Mouse (Mus musculus) midbrain, postnatal 0 days (tissue): ENCODE results near the gene Prr32. TPM values are rescaled to one million over a fixed set of nuclear protein-coding genes. Genes with fewer than 3 reads are reported as not detected.

Experiments
- ATAC-seq: fragments of 200-750 bp; cut with Nextera tagmentation; 2 replicates; pipeline ENCODE4 v1.8.0; 2017; ENCODE audit warnings: moderate number of reproducible peaks, mild to moderate bottlenecking, moderate TSS enrichment, moderate library complexity; ENCODE audit not compliant: low FRiP score
- DNase-seq: peaks from one replicate; pipeline ENCODE4 v3.0.0-alpha.2; 2015; ENCODE audit warnings: low spot score
- H3K27ac ChIP-seq: fragments of 300-500 bp; sonication (generic); 2 replicates; pipeline ENCODE4 v1.5.1; 2014; ENCODE audit warnings: low read depth, mild to moderate bottlenecking, low read length, mixed read lengths
- H3K27me3 ChIP-seq: fragments of 300-500 bp; sonication (generic); 2 replicates; pipeline ENCODE4 v1.6.1; 2014; ENCODE audit warnings: low read length, control low read depth, mixed read lengths; ENCODE audit not compliant: insufficient read depth
- H3K36me3 ChIP-seq: fragments of 300-500 bp; sonication (generic); 2 replicates; pipeline ENCODE4 v1.6.1; 2014; ENCODE audit warnings: low read length, control low read depth, mixed read lengths; ENCODE audit not compliant: insufficient read depth
- H3K4me1 ChIP-seq: fragments of 300-500 bp; sonication (generic); 2 replicates; pipeline ENCODE4 v1.6.1; 2014; ENCODE audit warnings: mild to moderate bottlenecking, control low read depth, antibody characterized with exemption, low read length, mixed read lengths; ENCODE audit not compliant: insufficient read depth
- H3K4me2 ChIP-seq: fragments of 300-500 bp; sonication (generic); 2 replicates; pipeline ENCODE4 v1.6.1; 2014; ENCODE audit warnings: low read depth, mild to moderate bottlenecking, low read length, mixed read lengths; ENCODE audit not compliant: poor library complexity, severe bottlenecking
- H3K4me3 ChIP-seq: fragments of 300-500 bp; sonication (generic); 2 replicates; pipeline ENCODE4 v1.5.1; 2014; ENCODE audit warnings: low read depth, mild to moderate bottlenecking, low read length, moderate library complexity
- H3K9ac ChIP-seq: fragments of 300-500 bp; sonication (generic); replicated peaks from 2 replicates; pipeline ENCODE4 v1.6.1; 2014; ENCODE audit warnings: mild to moderate bottlenecking, low read length, moderate library complexity, mixed read lengths; ENCODE audit not compliant: poor library complexity, severe bottlenecking
- H3K9me3 ChIP-seq: fragments of 300-500 bp; sonication (generic); 2 replicates; pipeline ENCODE4 v1.6.1; 2016; ENCODE audit warnings: low read length, control low read depth
- CTCF ChIP-seq: IDR thresholded peaks from 2 replicates; pipeline ENCODE4 v1.5.1; 2016; ENCODE audit warnings: antibody characterized with exemption, mild to moderate bottlenecking
- WGBS: fragments of 180-500 bp; shearing (Covaris S2); extraction: QIAGEN DNeasy Blood & Tissue Kit; methylation state at CpG from one replicate; pipeline ENCODE4 v1.1.7; 2014; 5-methylcytosine and 5-hydroxymethylcytosine counted together
- polyA plus RNA-seq: library from polyadenylated mRNA; unstranded; fragments of >200 nt; fragmentation: Nextera tagmentation; extraction: Ambion mirVana; gene quantifications from 2 replicates; pipeline ENCODE4 v1.2.1, GENCODE M21; 2015
- total RNA-seq: library from RNA; depleted of rRNA; stranded (reverse); fragments of >200 nt; gene quantifications from 2 replicates; pipeline ENCODE4 v1.2.3, GENCODE M21; 2014; rRNA removed

Gene Prr32
- total RNA-seq = 2.3 TPM in 1 of 2 replicates, not detected in the other
- not detected in 2 replicates for polyA plus RNA-seq

DNA sequence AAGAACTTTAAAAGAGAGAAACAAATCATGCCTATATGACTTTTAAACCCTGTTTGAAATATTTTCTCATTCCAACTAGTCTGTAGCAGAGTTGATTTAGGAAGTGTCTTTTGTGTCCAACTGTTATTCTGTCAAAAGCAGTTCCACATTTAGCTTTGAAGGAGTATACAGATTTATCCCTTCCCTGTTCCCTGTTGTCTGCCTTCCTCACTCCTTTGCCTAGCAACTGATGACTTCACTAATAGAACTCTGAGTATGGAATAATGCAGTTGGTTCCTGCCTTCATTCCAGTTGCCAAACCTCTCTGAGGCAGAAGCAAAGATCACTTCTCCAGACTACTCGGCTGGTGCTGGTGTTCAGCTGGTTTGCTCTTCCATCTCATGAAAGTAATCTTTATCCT, at the start of gene Prr32:
TSS of gene Prr32 (plus strand) at position 301 of the 400 bp plus-strand sequence.
- WGBS = 67% methylated on average over 1 of the region's 1 CpGs
- no peak within 1 kb of the TSS for H3K4me3 ChIP-seq
- H3K4me1 ChIP-seq = no peaks in the 10 kb centered on the region
- H3K27me3 ChIP-seq = no peaks in the 10 kb centered on the region
- H3K36me3 ChIP-seq = no peaks in the 10 kb centered on the region
- H3K4me2 ChIP-seq = no peak within 1 kb of the TSS
- no peak within 1 kb of the TSS for H3K27ac ChIP-seq
- no peak within 1 kb of the TSS for H3K9ac ChIP-seq
- TF ChIP-seq CTCF = no peak
- no peaks in the 10 kb centered on the region for H3K9me3 ChIP-seq
- DNase-seq = no peak
- ATAC-seq = no peak
